Mouse (Mus musculus) heart, postnatal 0 days (tissue): ENCODE measurements around the gene Dclk1. TPM values are rescaled to one million over a fixed set of nuclear protein-coding genes. Genes with fewer than 3 reads are reported as not detected.
"Not testable (repeated sequence)": the region's sequence is repeated elsewhere in the genome, so short reads cannot be mapped to it uniquely, and the experiment has no call there.

Experiments
- ATAC-seq: fragments of 200-750 bp; cut with Nextera tagmentation; 2 replicates; pipeline ENCODE4 v1.8.0; 2017; ENCODE audit warnings: low read depth, moderate number of reproducible peaks, moderate library complexity; ENCODE audit not compliant: insufficient read depth
- DNase-seq: peaks from one replicate; pipeline ENCODE4 v3.0.0-alpha.2; 2016; ENCODE audit warnings: low spot score
- H3K27ac ChIP-seq: fragments of 300-500 bp; sonication (generic); 2 replicates; pipeline ENCODE4 v1.5.1; 2014; ENCODE audit warnings: low read depth, mild to moderate bottlenecking
- H3K27me3 ChIP-seq: fragments of 300-500 bp; sonication (generic); 2 replicates; pipeline ENCODE4 v1.6.1; 2014; ENCODE audit warnings: low read length, mixed read lengths; ENCODE audit not compliant: control insufficient read depth, insufficient read depth
- H3K36me3 ChIP-seq: fragments of 300-500 bp; sonication (generic); replicated peaks from 2 replicates; pipeline ENCODE4 v1.6.1; 2014; ENCODE audit warnings: low read length, mixed read lengths; ENCODE audit not compliant: control insufficient read depth, insufficient read depth
- H3K4me1 ChIP-seq: fragments of 300-500 bp; sonication (generic); 2 replicates; pipeline ENCODE4 v1.6.1; 2014; ENCODE audit warnings: antibody characterized with exemption; ENCODE audit not compliant: control insufficient read depth, insufficient read depth
- H3K4me2 ChIP-seq: fragments of 300-500 bp; sonication (generic); 2 replicates; pipeline ENCODE4 v1.6.1; 2014; ENCODE audit warnings: low read depth, mild to moderate bottlenecking, low read length, moderate library complexity
- H3K4me3 ChIP-seq: fragments of 300-500 bp; sonication (generic); 2 replicates; pipeline ENCODE4 v1.5.1; 2014; ENCODE audit warnings: low read depth, low read length
- H3K9ac ChIP-seq: fragments of 300-500 bp; sonication (generic); replicated peaks from 2 replicates; pipeline ENCODE4 v1.6.1; 2014; ENCODE audit warnings: low read depth, low read length, mixed read lengths
- H3K9me3 ChIP-seq: fragments of 300-500 bp; sonication (generic); replicated peaks from 2 replicates; pipeline ENCODE4 v1.6.1; 2016; ENCODE audit warnings: low read length; ENCODE audit not compliant: control insufficient read depth
- CTCF ChIP-seq: IDR thresholded peaks from 2 replicates; pipeline ENCODE4 v1.5.1; 2016; ENCODE audit warnings: antibody characterized with exemption, control low read depth, low read depth
- EP300 ChIP-seq: IDR thresholded peaks from 2 replicates; pipeline ENCODE4 v1.6.1; 2016; ENCODE audit warnings: antibody characterized with exemption, low read depth
- WGBS: fragments of 180-500 bp; shearing (Covaris S2); extraction: QIAGEN DNeasy Blood & Tissue Kit; methylation state at CpG from one replicate; pipeline ENCODE4 v1.1.7; 2014; 5-methylcytosine and 5-hydroxymethylcytosine counted together
- polyA plus RNA-seq: library from polyadenylated mRNA; unstranded; fragments of >200 nt; fragmentation: Nextera tagmentation; extraction: Ambion mirVana; gene quantifications from 2 replicates; pipeline ENCODE4 v1.2.1, GENCODE M21; 2015
- total RNA-seq: library from RNA; depleted of rRNA; stranded (reverse); fragments of >200 nt; gene quantifications from 2 replicates; pipeline ENCODE4 v1.2.3, GENCODE M21; 2014; ENCODE audit warnings: low replicate concordance; rRNA removed

The Dclk1 gene
- 5.6 and 18.7 TPM in 2 replicates for total RNA-seq
- polyA plus RNA-seq, result 4.9 and 5.8 TPM in 2 replicates

DNA sequence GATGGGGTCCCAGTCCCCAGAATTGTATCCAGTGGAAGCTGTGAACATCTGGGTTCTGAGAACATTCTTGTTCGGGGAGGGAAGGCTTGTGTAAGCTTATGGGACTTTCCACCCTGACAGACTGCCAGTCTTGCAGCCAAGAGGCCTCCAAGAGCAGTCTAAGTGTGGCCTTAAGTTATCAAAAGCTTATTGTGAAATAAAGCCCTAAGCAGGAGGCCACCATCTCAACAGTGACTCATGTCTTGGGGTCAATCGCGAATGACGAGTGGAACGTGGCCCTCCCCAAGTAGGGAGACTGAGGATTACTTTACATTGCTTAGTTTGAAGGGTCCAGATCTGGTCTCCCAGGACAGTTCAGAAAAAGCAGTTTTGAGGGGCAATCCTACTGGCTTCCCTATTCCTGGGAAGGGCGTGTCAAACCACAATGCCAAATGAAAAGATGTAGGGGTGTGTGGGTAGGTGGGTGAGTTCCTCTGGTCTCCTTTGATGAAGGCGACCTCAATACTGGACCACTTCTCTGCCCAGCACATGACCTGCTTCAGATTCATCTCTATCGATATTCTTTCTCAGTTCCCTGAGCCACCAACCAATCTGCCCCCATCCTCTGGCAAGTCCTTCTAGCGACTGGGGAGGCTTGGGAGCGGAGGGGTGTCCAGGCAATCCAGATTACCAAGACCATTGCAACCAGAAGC, at the start of gene Dclk1:
Gene Dclk1, plus strand, starts transcription at position 635 of the 692 bp plus-strand sequence.
- ATAC-seq, result peak; percentile 49; the same call in 1 of the 2 replicates
- 36% methylated on average over 10 of the region's 10 CpGs for whole genome bisulfite sequencing
- Histone ChIP-seq H3K27ac (peak within 1 kb of the TSS; percentile 34; the same call in 1 of the 2 replicates), H3K9ac (peak within 1 kb of the TSS; percentile 55), H3K4me3 (peak within 1 kb of the TSS; percentile 57), H3K27me3 (peaks cover 24% of the 10 kb centered on the region), H3K9me3 (no peaks in the 10 kb centered on the region), H3K4me1 (peaks cover 16% of the 10 kb centered on the region), H3K36me3 (no peaks in the 10 kb centered on the region), H3K4me2 (peak within 1 kb of the TSS; percentile 88)
- no peak for DNase-seq
- TF ChIP-seq EP300 (no peak), CTCF (no peak)

DNA sequence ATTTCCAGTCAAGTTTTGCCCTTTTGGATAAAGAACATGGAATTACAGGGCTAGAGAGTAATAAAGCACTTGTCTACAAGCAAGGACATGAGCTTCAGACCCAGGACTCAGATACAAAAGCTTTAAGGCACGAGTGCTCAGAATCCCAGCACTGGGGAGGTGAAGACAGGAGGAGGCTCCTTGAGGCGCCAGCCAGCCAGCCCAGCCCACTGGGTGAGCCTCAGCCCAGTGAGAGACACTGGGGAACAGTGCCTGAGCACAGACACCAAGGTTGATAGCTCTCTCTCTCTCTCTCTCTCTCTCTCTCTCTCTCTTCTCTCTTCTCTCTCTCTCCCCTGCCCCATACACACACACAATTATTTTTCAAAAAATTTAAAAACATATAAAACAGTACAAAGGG, 48.8 kb upstream of the Dclk1 start:
- 38% methylated on average over 2 of the region's 2 CpGs for WGBS

DNA sequence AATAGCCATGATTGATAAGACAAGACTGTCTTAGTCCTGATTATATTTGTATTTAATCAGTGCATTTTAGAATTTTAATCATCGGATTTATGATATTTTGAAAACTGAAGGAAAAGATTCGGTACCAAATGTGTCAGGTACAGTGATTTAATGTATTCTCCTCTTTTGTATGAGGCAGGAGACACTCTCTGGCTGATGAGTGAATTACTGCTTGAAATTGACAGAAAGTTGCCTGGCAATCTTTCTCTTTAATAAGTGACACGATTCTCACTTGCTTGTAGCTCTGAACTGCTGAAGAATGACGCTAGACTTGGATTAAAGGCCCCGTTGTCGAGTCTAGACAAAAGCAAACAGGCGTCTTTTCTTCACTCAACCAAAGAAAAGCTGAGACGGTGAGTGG, 47.4 kb upstream of the Dclk1 start:
- Histone ChIP-seq H3K4me1 (no peaks in the 10 kb centered on the region), H3K27me3 (no peaks in the 10 kb centered on the region), H3K9me3 (no peaks in the 10 kb centered on the region), H3K27ac (no peak overlapping the region), H3K4me3 (no peak overlapping the region), H3K36me3 (no peaks in the 10 kb centered on the region), H3K4me2 (no peak overlapping the region), H3K9ac (no peak overlapping the region)
- ATAC-seq, result no peak
- WGBS, result 75% methylated on average over 8 of the region's 8 CpGs
- DNase-seq, result no peak
- TF ChIP-seq EP300, result no peak
- TF ChIP-seq CTCF, result no peak

More for the DNA sequence above, 48.8 kb upstream of the Dclk1 start:
- no peak for TF ChIP-seq CTCF
- TF ChIP-seq EP300, result no peak
- no peak overlapping the region for H3K27ac ChIP-seq
- no peaks in the 10 kb centered on the region for H3K9me3 ChIP-seq
- no peak overlapping the region for H3K4me2 ChIP-seq
- H3K4me3 ChIP-seq, result no peak overlapping the region
- H3K9ac ChIP-seq, result no peak overlapping the region
- H3K36me3 ChIP-seq, result no peaks in the 10 kb centered on the region
- H3K4me1 ChIP-seq, result no peaks in the 10 kb centered on the region
- no peaks in the 10 kb centered on the region for H3K27me3 ChIP-seq
- DNase-seq (no peak), ATAC-seq (no peak)

DNA sequence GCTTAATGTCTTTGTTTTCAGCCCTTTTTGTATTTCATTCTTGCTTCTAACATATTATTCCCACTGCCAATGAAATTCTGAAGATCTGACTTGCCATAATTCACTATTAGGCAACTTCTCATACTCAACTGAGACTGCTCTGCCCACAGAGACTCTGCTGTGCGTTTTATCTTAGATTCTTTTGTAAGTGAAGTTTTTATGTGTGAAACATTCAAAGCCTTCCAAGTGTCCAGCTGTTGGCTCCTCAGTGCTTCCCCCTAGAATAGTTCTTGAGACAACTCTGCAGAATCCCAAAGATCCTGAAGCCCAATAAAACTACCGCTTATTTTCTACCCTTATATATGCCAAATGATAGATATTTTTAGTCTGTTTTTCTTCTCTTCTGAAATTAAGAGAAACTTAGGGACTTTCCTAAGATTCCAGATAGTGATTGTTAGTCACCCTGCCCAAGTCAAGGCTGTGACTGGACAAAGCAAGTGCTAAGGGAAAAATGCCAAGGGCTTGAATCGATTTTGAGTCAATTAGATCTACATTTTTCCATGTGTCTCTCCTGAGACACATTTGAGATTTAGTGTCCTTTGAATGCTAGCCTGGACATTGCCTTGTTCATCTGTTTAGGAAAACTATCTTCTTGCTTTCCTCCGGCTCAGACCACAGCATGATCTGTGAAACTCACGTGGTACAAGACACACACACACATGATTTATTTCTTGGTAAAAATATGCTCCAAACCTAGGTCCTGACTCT, 46.4 kb upstream of the Dclk1 start:
- TF ChIP-seq EP300 (no peak), CTCF (no peak)
- no peak overlapping the region for H3K27ac ChIP-seq
- H3K36me3 ChIP-seq, result no peaks in the 10 kb centered on the region
- 65% methylated on average over 5 of the region's 5 CpGs for WGBS
- H3K9ac ChIP-seq, result no peak overlapping the region
- DNase-seq (no peak), ATAC-seq (no peak)
- no peak overlapping the region for H3K4me3 ChIP-seq
- no peaks in the 10 kb centered on the region for H3K9me3 ChIP-seq
- no peak overlapping the region for H3K4me2 ChIP-seq
- H3K4me1 ChIP-seq, result no peaks in the 10 kb centered on the region
- H3K27me3 ChIP-seq, result no peaks in the 10 kb centered on the region

DNA sequence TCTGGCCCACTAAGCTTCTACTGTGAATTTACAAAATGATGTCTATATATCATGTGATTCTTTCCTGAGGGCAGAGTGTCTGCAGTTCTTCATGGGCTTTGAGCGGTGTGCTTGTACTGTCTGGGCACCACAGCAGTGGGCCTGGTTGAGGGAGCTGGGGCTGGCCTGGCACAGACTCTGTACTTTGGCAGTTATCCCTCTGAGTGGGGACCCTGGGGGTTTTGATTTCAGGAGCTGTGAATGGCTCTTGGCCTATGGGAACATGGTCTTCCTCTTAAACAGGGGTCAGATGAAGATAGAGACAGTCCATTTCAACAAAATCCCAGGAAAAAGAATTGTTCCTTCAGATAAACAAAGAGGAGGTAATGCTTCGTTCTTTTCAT, 45.8 kb upstream of the Dclk1 start:
- Histone ChIP-seq H3K9ac (no peak overlapping the region), H3K27me3 (no peaks in the 10 kb centered on the region), H3K9me3 (no peaks in the 10 kb centered on the region), H3K36me3 (no peaks in the 10 kb centered on the region), H3K4me1 (no peaks in the 10 kb centered on the region), H3K4me3 (no peak overlapping the region), H3K4me2 (no peak overlapping the region), H3K27ac (no peak overlapping the region)
- TF ChIP-seq EP300 (no peak), CTCF (no peak)
- 87% methylated on average over 2 of the region's 2 CpGs for WGBS
- DNase-seq (no peak), ATAC-seq (no peak)

DNA sequence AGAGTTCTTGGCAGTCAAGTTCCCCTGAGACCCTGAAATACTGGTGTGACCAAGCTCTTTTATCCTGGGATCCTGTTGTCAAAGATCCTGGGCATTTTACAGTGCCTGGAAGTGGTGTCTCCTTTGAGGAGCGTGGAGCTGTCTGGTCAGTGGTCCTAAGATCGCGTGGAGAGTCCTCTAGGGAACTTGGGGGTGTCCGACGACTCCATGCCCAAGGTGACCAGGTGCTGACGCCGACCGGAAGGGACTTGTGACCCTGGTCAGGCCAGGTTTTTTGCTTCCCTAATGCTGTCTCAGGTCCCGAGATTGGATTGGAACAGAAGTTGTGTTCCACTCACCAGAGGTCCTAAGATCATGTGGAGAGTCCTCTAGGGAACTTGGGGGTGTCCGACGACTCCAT, 38.5 kb upstream of the Dclk1 start:
- not testable (repeated sequence) for H3K4me2 ChIP-seq, H3K36me3 ChIP-seq, DNase-seq, H3K9ac ChIP-seq, H3K27me3 ChIP-seq, H3K9me3 ChIP-seq, H3K27ac ChIP-seq, ATAC-seq, H3K4me1 ChIP-seq, H3K4me3 ChIP-seq
- 90% methylated on average over 11 of the region's 11 CpGs for WGBS
